ENCODE assay signal across 8 mouse cellular contexts in the genomic region with DNA sequence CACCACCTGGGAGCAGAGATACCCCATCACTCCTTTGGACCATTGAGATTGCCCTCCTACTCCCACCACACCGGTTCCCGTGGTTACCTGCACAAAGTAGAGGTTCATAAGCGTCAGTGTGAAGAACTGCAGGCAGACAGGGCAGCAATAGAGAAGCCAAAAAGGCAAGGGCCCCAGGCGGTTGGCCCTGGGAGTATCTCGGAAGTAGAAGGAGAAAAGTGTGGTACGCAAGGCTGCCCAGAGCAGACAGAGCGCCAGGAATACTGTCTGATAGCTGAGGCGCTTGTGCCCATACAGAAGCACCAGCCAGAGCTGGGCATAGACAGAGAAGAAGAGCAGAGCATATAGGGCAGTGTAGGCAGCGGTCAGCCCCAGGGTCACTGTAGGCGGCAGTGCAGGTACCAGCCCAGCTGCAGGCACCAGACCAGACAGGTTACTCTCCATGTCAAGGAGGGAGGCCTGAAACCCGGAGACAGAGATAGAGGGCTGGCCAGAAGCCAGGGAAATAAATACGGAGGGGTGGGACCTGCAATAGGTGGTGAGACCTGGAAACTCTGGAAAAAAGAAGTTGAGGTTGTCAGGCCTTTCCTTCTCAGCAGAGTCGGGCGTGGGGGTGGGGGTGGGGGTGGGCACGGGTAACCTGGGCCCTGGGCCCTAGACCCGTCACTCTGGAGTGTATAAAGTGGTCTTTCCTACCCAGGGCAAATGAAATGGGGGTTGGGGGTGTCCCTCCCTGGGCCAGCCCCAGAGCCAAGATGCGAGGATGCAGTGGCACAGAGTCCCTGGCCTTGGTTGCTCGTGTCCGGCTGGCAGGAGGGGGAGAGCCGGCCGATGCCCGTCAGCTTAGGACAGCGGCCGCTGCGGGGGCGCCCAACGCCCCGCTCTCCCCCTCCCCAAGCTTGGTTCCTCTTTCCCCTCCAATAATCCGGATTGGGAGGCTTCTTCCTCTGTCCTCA. TPM values are rescaled to one million over a fixed set of nuclear protein-coding genes. Genes with fewer than 3 reads are reported as not detected.
DNase-seq lines count a peak whose midpoint lies in the region; ATAC-seq lines count a peak whose summit lies in the region.

No protein-coding gene starts in this region.

- no peaks in the 10 kb centered on the region for H3K9me3 ChIP-seq in forebrain, embryonic 16.5 days (ENCODE audit: control insufficient read depth, low read length)
- no peaks in the 10 kb centered on the region for H3K9me3 ChIP-seq in limb, embryonic 15.5 days

- peaks cover 34% of the 10 kb centered on the region for H3K4me1 ChIP-seq in forebrain, embryonic 16.5 days (replicated peaks; ENCODE audit: control insufficient read depth, insufficient read depth, low read length)
- peaks cover 26% of the 10 kb centered on the region for H3K4me1 ChIP-seq in limb, embryonic 15.5 days

- DNase-seq in kidney, adult 11 months = peak; percentile 37
- DNase-seq in kidney, adult 18-20 months = no peak
- DNase-seq in MN1 (ENCODE audit: low spot score) = peak; percentile 31
- DNase-seq in retina, embryonic 14.5 days (ENCODE audit: low spot score) = no peak
- DNase-seq in T-cell, adult 2 months (ENCODE audit: low spot score) = no peak
- no peak for DNase-seq in embryo, embryonic 11 days

- peak; percentile 2; the same call in 1 of the 2 replicates for ATAC-seq in forebrain, embryonic 16.5 days
- ATAC-seq in limb, embryonic 15.5 days (ENCODE audit: insufficient number of reproducible peaks, low FRiP score, low TSS enrichment, low read depth) = no peak

- H3K9ac ChIP-seq in forebrain, embryonic 16.5 days (replicated peaks; ENCODE audit: low read depth, low read length) = peak overlapping the region; percentile 99
- peak overlapping the region; percentile 97 for H3K9ac ChIP-seq in limb, embryonic 15.5 days

- 18% methylated on average over 29 of the region's 29 CpGs for WGBS in forebrain, embryonic 16.5 days
- WGBS in limb, embryonic 15.5 days = 21% methylated on average over 28 of the region's 29 CpGs

- no peak overlapping the region; the same call in 1 of the 2 replicates for H3K27ac ChIP-seq in forebrain, embryonic 16.5 days (ENCODE audit: low read length)
- peak overlapping the region; percentile 59; the same call in 1 of the 2 replicates for H3K27ac ChIP-seq in limb, embryonic 15.5 days

- H3K36me3 ChIP-seq in forebrain, embryonic 16.5 days (ENCODE audit: control insufficient read depth, insufficient read depth) = no peaks in the 10 kb centered on the region
- peaks cover 5% of the 10 kb centered on the region; the same call in 1 of the 2 replicates for H3K36me3 ChIP-seq in limb, embryonic 15.5 days

- peaks cover 7% of the 10 kb centered on the region for H3K27me3 ChIP-seq in forebrain, embryonic 16.5 days (replicated peaks; ENCODE audit: control insufficient read depth, insufficient read depth, low read length)
- H3K27me3 ChIP-seq in limb, embryonic 15.5 days = peaks cover 8% of the 10 kb centered on the region

- peak overlapping the region; percentile 99 for H3K4me2 ChIP-seq in forebrain, embryonic 16.5 days (ENCODE audit: low read length)
- peak overlapping the region; percentile 96 for H3K4me2 ChIP-seq in limb, embryonic 15.5 days

- H3K4me3 ChIP-seq in forebrain, embryonic 16.5 days (replicated peaks; ENCODE audit: low read length) = peak overlapping the region; percentile 98
- peak overlapping the region; percentile 91 for H3K4me3 ChIP-seq in limb, embryonic 15.5 days

RNA-seq across cellular contexts. Expression of a gene that starts 1.0 kb away (rescaled TPM):
- polyA plus RNA-seq in forebrain, embryonic 16.5 days (2015; fragmentation: Nextera tagmentation; extraction: Ambion mirVana) = 87.9 and 88.4 TPM in 2 replicates
- 92.3 and 94.7 TPM in 2 replicates for polyA plus RNA-seq in limb, embryonic 15.5 days (2015; fragmentation: Nextera tagmentation; extraction: Ambion mirVana)

RNA-seq across cellular contexts. Expression of a gene that starts 1.6 kb away (rescaled TPM):
- 46.3 and 52.5 TPM in 2 replicates for polyA plus RNA-seq in forebrain, embryonic 16.5 days (2015; fragmentation: Nextera tagmentation; extraction: Ambion mirVana)
- polyA plus RNA-seq in limb, embryonic 15.5 days (2015; fragmentation: Nextera tagmentation; extraction: Ambion mirVana) = 35.2 and 38.9 TPM in 2 replicates

RNA-seq across cellular contexts. Expression of a gene that starts 6.4 kb away (rescaled TPM):
- polyA plus RNA-seq in forebrain, embryonic 16.5 days (2015; fragmentation: Nextera tagmentation; extraction: Ambion mirVana) = 2.1 and 3.3 TPM in 2 replicates
- 1.5 and 1.7 TPM in 2 replicates for polyA plus RNA-seq in limb, embryonic 15.5 days (2015; fragmentation: Nextera tagmentation; extraction: Ambion mirVana)

RNA-seq across cellular contexts. Expression of a gene that starts 15.5 kb away (rescaled TPM):
- 0.37 and 0.89 TPM in 2 replicates for polyA plus RNA-seq in forebrain, embryonic 16.5 days (2015; fragmentation: Nextera tagmentation; extraction: Ambion mirVana)
- polyA plus RNA-seq in limb, embryonic 15.5 days (2015; fragmentation: Nextera tagmentation; extraction: Ambion mirVana) = 6.7 and 7.9 TPM in 2 replicates

RNA-seq across cellular contexts. Expression of a gene that starts 19.1 kb away (rescaled TPM):
- 16.1 and 18.8 TPM in 2 replicates for polyA plus RNA-seq in forebrain, embryonic 16.5 days (2015; fragmentation: Nextera tagmentation; extraction: Ambion mirVana)
- polyA plus RNA-seq in limb, embryonic 15.5 days (2015; fragmentation: Nextera tagmentation; extraction: Ambion mirVana) = 11.1 and 11.4 TPM in 2 replicates

Comparison
In these comparisons a context has a peak if more than half of its experiments do, and no peak if none do; other contexts are left out.
1. DNase-seq: peak in kidney, adult 11 months (single experiment) and MN1 (single experiment); none in kidney, adult 18-20 months (single experiment), retina, embryonic 14.5 days (single experiment), T-cell, adult 2 months (single experiment) and embryo, embryonic 11 days (single experiment).